Mouse (Mus musculus) midbrain, embryonic 10.5 days (tissue): Measurements from ENCODE around the gene Itga3. TPM values are rescaled to one million over a fixed set of nuclear protein-coding genes. Genes with fewer than 3 reads are reported as not detected.

ENCODE experiments used
- DNase-seq: peaks from one replicate; pipeline ENCODE4 v3.0.0-alpha.2; 2017; ENCODE audit warnings: low spot score
- H3K27ac ChIP-seq: fragments of 300-500 bp; sonication (generic); replicated peaks from 2 replicates; pipeline ENCODE4 v1.5.1; 2016; ENCODE audit warnings: mild to moderate bottlenecking
- H3K27me3 ChIP-seq: fragments of 300-500 bp; sonication (generic); 2 replicates; pipeline ENCODE4 v1.6.1; 2016; ENCODE audit warnings: low read depth, mild to moderate bottlenecking; ENCODE audit not compliant: poor library complexity, severe bottlenecking
- H3K36me3 ChIP-seq: fragments of 300-500 bp; sonication (generic); 2 replicates; pipeline ENCODE4 v1.6.1; 2016; ENCODE audit warnings: mild to moderate bottlenecking, moderate library complexity
- H3K4me1 ChIP-seq: fragments of 300-500 bp; sonication (generic); 2 replicates; pipeline ENCODE4 v1.6.1; 2016
- H3K4me3 ChIP-seq: fragments of 300-500 bp; sonication (generic); 2 replicates; pipeline ENCODE4 v1.5.1; 2016; ENCODE audit warnings: mild to moderate bottlenecking, moderate library complexity
- H3K9me3 ChIP-seq: fragments of 300-500 bp; sonication (generic); replicated peaks from 2 replicates; pipeline ENCODE4 v1.6.1; 2016; ENCODE audit warnings: mild to moderate bottlenecking
- whole genome bisulfite sequencing: fragments of 180-500 bp; shearing (Covaris S2); methylation state at CpG from one replicate; pipeline ENCODE4 v1.1.7; 2016; 5-methylcytosine and 5-hydroxymethylcytosine counted together
- polyA plus RNA-seq: library from polyadenylated mRNA; unstranded; fragments of >200 nt; fragmentation: Nextera tagmentation; extraction: Ambion mirVana; gene quantifications from 2 replicates; pipeline ENCODE4 v1.2.1, GENCODE M21; 2016

The Itga3 gene
- polyA plus RNA-seq, 1 experiment from 2014 or later: 5.4 TPM

- Histone ChIP-seq H3K9me3 (no peaks in the 10 kb centered on the region), H3K4me3 (no peak overlapping the region), H3K27me3 (peaks cover 9% of the 10 kb centered on the region; the same call in 1 of the 2 replicates), H3K36me3 (no peaks in the 10 kb centered on the region), H3K27ac (no peak overlapping the region), H3K4me1 (peaks cover 5% of the 10 kb centered on the region)
- no peak for DNase-seq
- WGBS: 43% methylated on average over 6 of the region's 6 CpGs
Measured at GRCm38 (mm10) chr11:95032945-95033344, 43.7 kb downstream of the Itga3 start.

- Histone ChIP-seq H3K4me1 (peaks cover 18% of the 10 kb centered on the region), H3K36me3 (peaks cover 32% of the 10 kb centered on the region), H3K9me3 (no peaks in the 10 kb centered on the region), H3K27ac (0 out of 2 replicates have a peak overlapping the region, but pooled peaks have one; percentile 23), H3K4me3 (no peak overlapping the region), H3K27me3 (0 out of 2 replicates have a peak, but pooled peaks cover 4% of the 10 kb centered on the region)
- 40% methylated on average over 13 of the region's 13 CpGs for WGBS
- DNase-seq: no peak
Measured at GRCm38 (mm10) chr11:95027850-95028470, 48.6 kb downstream of the Itga3 start.

- Histone ChIP-seq H3K4me3 (no peak overlapping the region), H3K36me3 (peaks cover 44% of the 10 kb centered on the region), H3K27ac (no peak overlapping the region), H3K9me3 (no peaks in the 10 kb centered on the region), H3K4me1 (peaks cover 18% of the 10 kb centered on the region), H3K27me3 (no peaks in the 10 kb centered on the region)
- 86% methylated on average over 6 of the region's 6 CpGs for WGBS
- DNase-seq: no peak
Measured at GRCm38 (mm10) chr11:95026849-95027248, 49.8 kb downstream of the Itga3 start.

GRCm38 (mm10) chr11:95026090-95026542 is 50.5 kb downstream of the Itga3 start:
- WGBS: 79% methylated on average over 6 of the region's 6 CpGs
- no peaks in the 10 kb centered on the region for H3K27me3 ChIP-seq
- H3K9me3 ChIP-seq: no peaks in the 10 kb centered on the region
- peaks cover 51% of the 10 kb centered on the region for H3K36me3 ChIP-seq
- no peak overlapping the region for H3K27ac ChIP-seq
- no peak overlapping the region for H3K4me3 ChIP-seq
- DNase-seq: no peak
- peaks cover 18% of the 10 kb centered on the region for H3K4me1 ChIP-seq

- Histone ChIP-seq H3K36me3 (peaks cover 58% of the 10 kb centered on the region), H3K9me3 (no peaks in the 10 kb centered on the region), H3K4me1 (peaks cover 18% of the 10 kb centered on the region), H3K27me3 (no peaks in the 10 kb centered on the region), H3K27ac (0 out of 2 replicates have a peak overlapping the region, but pooled peaks have one; percentile 33), H3K4me3 (no peak overlapping the region)
- no peak for DNase-seq
- WGBS: 89% methylated on average over 11 of the region's 11 CpGs
Measured at GRCm38 (mm10) chr11:95025227-95026012, 51.2 kb downstream of the Itga3 start.

GRCm38 (mm10) chr11:95024439-95025184 is 52.0 kb downstream of the Itga3 start:
- H3K27ac ChIP-seq: no peak overlapping the region; the same call in 1 of the 2 replicates
- no peaks in the 10 kb centered on the region for H3K9me3 ChIP-seq
- 75% methylated on average over 29 of the region's 29 CpGs for WGBS
- DNase-seq: no peak
- peaks cover 18% of the 10 kb centered on the region for H3K4me1 ChIP-seq
- peaks cover 66% of the 10 kb centered on the region for H3K36me3 ChIP-seq
- peaks cover 6% of the 10 kb centered on the region; the same call in 1 of the 2 replicates for H3K27me3 ChIP-seq
- no peak overlapping the region for H3K4me3 ChIP-seq

- peaks cover 77% of the 10 kb centered on the region for H3K36me3 ChIP-seq
- WGBS: 95% methylated on average over 9 of the region's 9 CpGs
- H3K27ac ChIP-seq: no peak overlapping the region
- H3K9me3 ChIP-seq: no peaks in the 10 kb centered on the region
- no peak for DNase-seq
- H3K4me3 ChIP-seq: no peak overlapping the region
- H3K27me3 ChIP-seq: peaks cover 18% of the 10 kb centered on the region
- H3K4me1 ChIP-seq: peaks cover 18% of the 10 kb centered on the region
Measured at GRCm38 (mm10) chr11:95023481-95023880, 53.1 kb downstream of the Itga3 start.

- DNase-seq: no peak
- H3K27me3 ChIP-seq: peaks cover 25% of the 10 kb centered on the region
- H3K4me1 ChIP-seq: peaks cover 9% of the 10 kb centered on the region; the same call in 1 of the 2 replicates
- H3K4me3 ChIP-seq: no peak overlapping the region
- no peak overlapping the region for H3K27ac ChIP-seq
- no peaks in the 10 kb centered on the region for H3K9me3 ChIP-seq
- H3K36me3 ChIP-seq: peaks cover 88% of the 10 kb centered on the region
- 81% methylated on average over 10 of the region's 10 CpGs for WGBS
Measured at GRCm38 (mm10) chr11:95022237-95022992, 54.2 kb downstream of the Itga3 start.

- no peak for DNase-seq
- no peaks in the 10 kb centered on the region for H3K9me3 ChIP-seq
- no peak overlapping the region for H3K4me3 ChIP-seq
- peaks cover 78% of the 10 kb centered on the region for H3K36me3 ChIP-seq
- peak overlapping the region; percentile 33 for H3K27ac ChIP-seq
- H3K4me1 ChIP-seq: peaks cover 36% of the 10 kb centered on the region
- WGBS: 83% methylated on average over 3 of the region's 3 CpGs
- H3K27me3 ChIP-seq: peaks cover 25% of the 10 kb centered on the region
Measured at GRCm38 (mm10) chr11:95015484-95015883, 61.1 kb downstream of the Itga3 start.

- H3K27ac ChIP-seq: peak overlapping the region; percentile 97
Measured at GRCm38 (mm10) chr11:95012487-95012886, 64.1 kb downstream of the Itga3 start.

GRCm38 (mm10) chr11:95012075-95012474 is 64.5 kb downstream of the Itga3 start:
- DNase-seq: no peak
- peaks cover 44% of the 10 kb centered on the region for H3K36me3 ChIP-seq
- H3K4me3 ChIP-seq: peak overlapping the region; percentile 93
- H3K27me3 ChIP-seq: no peaks in the 10 kb centered on the region
- peaks cover 63% of the 10 kb centered on the region for H3K4me1 ChIP-seq
- WGBS: 67% methylated on average over 3 of the region's 3 CpGs
- no peaks in the 10 kb centered on the region for H3K9me3 ChIP-seq
- peak overlapping the region; percentile 97 for H3K27ac ChIP-seq

More at GRCm38 (mm10) chr11:95012487-95012886, 64.1 kb downstream of the Itga3 start:
- DNase-seq: no peak
- Histone ChIP-seq H3K4me3 (peak overlapping the region; percentile 93), H3K27me3 (no peaks in the 10 kb centered on the region), H3K4me1 (peaks cover 60% of the 10 kb centered on the region), H3K9me3 (no peaks in the 10 kb centered on the region), H3K36me3 (peaks cover 48% of the 10 kb centered on the region)
- 44% methylated on average over 3 of the region's 3 CpGs for WGBS

GRCm38 (mm10) chr11:95011416-95011815 is 65.2 kb downstream of the Itga3 start:
- peaks cover 69% of the 10 kb centered on the region for H3K4me1 ChIP-seq
- WGBS: 39% methylated on average over 1 of the region's 1 CpGs
- H3K4me3 ChIP-seq: peak overlapping the region; percentile 93

More at GRCm38 (mm10) chr11:95011416-95011815, 65.2 kb downstream of the Itga3 start:
- Histone ChIP-seq H3K9me3 (no peaks in the 10 kb centered on the region), H3K27me3 (no peaks in the 10 kb centered on the region), H3K27ac (peak overlapping the region; percentile 97), H3K36me3 (peaks cover 37% of the 10 kb centered on the region)
- DNase-seq: no peak
